Mouse (Mus musculus): Measurements from ENCODE around the gene Ppard. TPM values are rescaled to one million over a fixed set of nuclear protein-coding genes. Genes with fewer than 3 reads are reported as not detected.
A peak's percentile ranks its signal among the peaks of the same experiment; 100 is the strongest.

The Ppard gene
- polyA plus RNA-seq, 1 experiment from 2014 or later, result 2.9 TPM

- H3K4me1 ChIP-seq (ENCODE audit: control insufficient read depth, insufficient read depth, low read length), result peaks cover 16% of the 10 kb centered on the region
- H3K27ac ChIP-seq (replicated peaks; ENCODE audit: low read depth, low read length), result no peak overlapping the region
- ATAC-seq (ENCODE audit: low read depth) (no peak), DNase-seq (ENCODE audit: low spot score) (peak; percentile 63)
- no peak overlapping the region for H3K9ac ChIP-seq (ENCODE audit: low read depth, low read length)
- peaks cover 51% of the 10 kb centered on the region for H3K36me3 ChIP-seq (ENCODE audit: control insufficient read depth, insufficient read depth, low read length)
- H3K4me3 ChIP-seq (ENCODE audit: low read depth, low read length), result no peak overlapping the region
- H3K9me3 ChIP-seq (ENCODE audit: control insufficient read depth, low read length), result no peaks in the 10 kb centered on the region
- H3K27me3 ChIP-seq (replicated peaks; ENCODE audit: control insufficient read depth, insufficient read depth, low read length), result no peaks in the 10 kb centered on the region
- no peak overlapping the region for H3K4me2 ChIP-seq (ENCODE audit: low read depth, low read length)
- WGBS, result 38% methylated on average over 14 of the region's 14 CpGs
Measured at GRCm38 (mm10) chr17:28204052-28204720, 28.3 kb upstream of the Ppard start.

- Histone ChIP-seq H3K4me1 (ENCODE audit: control insufficient read depth, insufficient read depth, low read length) (peaks cover 16% of the 10 kb centered on the region), H3K4me3 (ENCODE audit: low read depth, low read length) (no peak overlapping the region), H3K27me3 (replicated peaks; ENCODE audit: control insufficient read depth, insufficient read depth, low read length) (no peaks in the 10 kb centered on the region), H3K36me3 (ENCODE audit: control insufficient read depth, insufficient read depth, low read length) (peaks cover 38% of the 10 kb centered on the region), H3K9me3 (ENCODE audit: control insufficient read depth, low read length) (no peaks in the 10 kb centered on the region), H3K9ac (ENCODE audit: low read depth, low read length) (no peak overlapping the region), H3K27ac (replicated peaks; ENCODE audit: low read depth, low read length) (no peak overlapping the region), H3K4me2 (ENCODE audit: low read depth, low read length) (no peak overlapping the region)
- ATAC-seq (ENCODE audit: low read depth) (no peak), DNase-seq (ENCODE audit: low spot score) (no peak)
- 86% methylated on average over 8 of the region's 8 CpGs for WGBS
Measured at GRCm38 (mm10) chr17:28205443-28205842, 27.1 kb upstream of the Ppard start.

- WGBS, result 60% methylated on average over 8 of the region's 8 CpGs
- DNase-seq (ENCODE audit: low spot score) (no peak), ATAC-seq (ENCODE audit: low read depth) (no peak; the same call in none of the 2 replicates)
- no peaks in the 10 kb centered on the region for H3K27me3 ChIP-seq (replicated peaks; ENCODE audit: control insufficient read depth, insufficient read depth, low read length)
- peaks cover 22% of the 10 kb centered on the region for H3K36me3 ChIP-seq (ENCODE audit: control insufficient read depth, insufficient read depth, low read length)
- H3K4me3 ChIP-seq (ENCODE audit: low read depth, low read length), result no peak overlapping the region
- peak overlapping the region; percentile 79 for H3K27ac ChIP-seq (replicated peaks; ENCODE audit: low read depth, low read length)
- peak overlapping the region; percentile 69 for H3K9ac ChIP-seq (ENCODE audit: low read depth, low read length)
- no peaks in the 10 kb centered on the region for H3K9me3 ChIP-seq (ENCODE audit: control insufficient read depth, low read length)
- peaks cover 16% of the 10 kb centered on the region for H3K4me1 ChIP-seq (ENCODE audit: control insufficient read depth, insufficient read depth, low read length)
- H3K4me2 ChIP-seq (ENCODE audit: low read depth, low read length), result peak overlapping the region; percentile 78
Measured at GRCm38 (mm10) chr17:28207092-28207491, 25.4 kb upstream of the Ppard start.

- 15% methylated on average over 19 of the region's 26 CpGs for WGBS
- H3K4me1 ChIP-seq (ENCODE audit: control insufficient read depth, insufficient read depth, low read length), result peaks cover 16% of the 10 kb centered on the region
- peak within 1 kb of the TSS; percentile 69 for H3K9ac ChIP-seq (ENCODE audit: low read depth, low read length)
- no peaks in the 10 kb centered on the region for H3K27me3 ChIP-seq (replicated peaks; ENCODE audit: control insufficient read depth, insufficient read depth, low read length)
- peak within 1 kb of the TSS; percentile 79 for H3K27ac ChIP-seq (replicated peaks; ENCODE audit: low read depth, low read length)
- H3K4me2 ChIP-seq (ENCODE audit: low read depth, low read length), result peak within 1 kb of the TSS; percentile 78
- peak within 1 kb of the TSS; percentile 42 for H3K4me3 ChIP-seq (ENCODE audit: low read depth, low read length)
- ATAC-seq (ENCODE audit: low read depth), result peak; percentile 94
- H3K9me3 ChIP-seq (ENCODE audit: control insufficient read depth, low read length), result no peaks in the 10 kb centered on the region
- peak; percentile 96 for DNase-seq (ENCODE audit: low spot score)
- H3K36me3 ChIP-seq (ENCODE audit: control insufficient read depth, insufficient read depth, low read length), result peaks cover 16% of the 10 kb centered on the region
Measured at GRCm38 (mm10) chr17:28207591-28208313, 24.7 kb upstream of the Ppard start, which contains the start of gene Def6. Def6 (plus strand) TSS chr17:28207778.

GRCm38 (mm10) chr17:28208314-28208612 is 24.2 kb upstream of the Ppard start:
- ATAC-seq (ENCODE audit: low read depth) (no peak), DNase-seq (ENCODE audit: low spot score) (no peak)
- Histone ChIP-seq H3K4me1 (ENCODE audit: control insufficient read depth, insufficient read depth, low read length) (peaks cover 16% of the 10 kb centered on the region), H3K36me3 (ENCODE audit: control insufficient read depth, insufficient read depth, low read length) (peaks cover 11% of the 10 kb centered on the region), H3K9me3 (ENCODE audit: control insufficient read depth, low read length) (no peaks in the 10 kb centered on the region), H3K9ac (ENCODE audit: low read depth, low read length) (peak overlapping the region; percentile 69), H3K27ac (replicated peaks; ENCODE audit: low read depth, low read length) (peak overlapping the region; percentile 79; the same call in 1 of the 2 replicates), H3K4me3 (ENCODE audit: low read depth, low read length) (peak overlapping the region; percentile 42), H3K4me2 (ENCODE audit: low read depth, low read length) (peak overlapping the region; percentile 78), H3K27me3 (replicated peaks; ENCODE audit: control insufficient read depth, insufficient read depth, low read length) (no peaks in the 10 kb centered on the region)
- 80% methylated on average over 8 of the region's 8 CpGs for WGBS

GRCm38 (mm10) chr17:28209457-28210110 is 22.9 kb upstream of the Ppard start:
- 68% methylated on average over 4 of the region's 4 CpGs for WGBS
- H3K4me1 ChIP-seq (ENCODE audit: control insufficient read depth, insufficient read depth, low read length), result peaks cover 16% of the 10 kb centered on the region
- ATAC-seq (ENCODE audit: low read depth) (no peak), DNase-seq (ENCODE audit: low spot score) (no peak)
- no peak overlapping the region for H3K4me3 ChIP-seq (ENCODE audit: low read depth, low read length)
- no peak overlapping the region for H3K27ac ChIP-seq (replicated peaks; ENCODE audit: low read depth, low read length)
- H3K36me3 ChIP-seq (ENCODE audit: control insufficient read depth, insufficient read depth, low read length), result peaks cover 10% of the 10 kb centered on the region; the same call in 1 of the 2 replicates
- H3K27me3 ChIP-seq (replicated peaks; ENCODE audit: control insufficient read depth, insufficient read depth, low read length), result no peaks in the 10 kb centered on the region
- H3K9me3 ChIP-seq (ENCODE audit: control insufficient read depth, low read length), result no peaks in the 10 kb centered on the region
- no peak overlapping the region for H3K9ac ChIP-seq (ENCODE audit: low read depth, low read length)
- no peak overlapping the region for H3K4me2 ChIP-seq (ENCODE audit: low read depth, low read length)

GRCm38 (mm10) chr17:28211921-28212341 is 20.6 kb upstream of the Ppard start:
- no peaks in the 10 kb centered on the region for H3K9me3 ChIP-seq (ENCODE audit: control insufficient read depth, low read length)
- H3K27ac ChIP-seq (replicated peaks; ENCODE audit: low read depth, low read length), result no peak overlapping the region; the same call in 1 of the 2 replicates
- no peak overlapping the region for H3K4me2 ChIP-seq (ENCODE audit: low read depth, low read length)
- H3K9ac ChIP-seq (ENCODE audit: low read depth, low read length), result no peak overlapping the region
- H3K4me3 ChIP-seq (ENCODE audit: low read depth, low read length), result no peak overlapping the region
- peaks cover 14% of the 10 kb centered on the region for H3K4me1 ChIP-seq (ENCODE audit: control insufficient read depth, insufficient read depth, low read length)
- no peaks in the 10 kb centered on the region for H3K36me3 ChIP-seq (ENCODE audit: control insufficient read depth, insufficient read depth, low read length)
- H3K27me3 ChIP-seq (replicated peaks; ENCODE audit: control insufficient read depth, insufficient read depth, low read length), result no peaks in the 10 kb centered on the region
- WGBS, result 66% methylated on average over 5 of the region's 6 CpGs
- DNase-seq (ENCODE audit: low spot score) (no peak), ATAC-seq (ENCODE audit: low read depth) (no peak)

GRCm38 (mm10) chr17:28212391-28212790 is 20.1 kb upstream of the Ppard start:
- Histone ChIP-seq H3K27me3 (replicated peaks; ENCODE audit: control insufficient read depth, insufficient read depth, low read length) (no peaks in the 10 kb centered on the region), H3K4me3 (ENCODE audit: low read depth, low read length) (no peak overlapping the region), H3K4me1 (ENCODE audit: control insufficient read depth, insufficient read depth, low read length) (peaks cover 12% of the 10 kb centered on the region), H3K4me2 (ENCODE audit: low read depth, low read length) (no peak overlapping the region), H3K9ac (ENCODE audit: low read depth, low read length) (no peak overlapping the region), H3K27ac (replicated peaks; ENCODE audit: low read depth, low read length) (no peak overlapping the region; the same call in 1 of the 2 replicates), H3K9me3 (ENCODE audit: control insufficient read depth, low read length) (no peaks in the 10 kb centered on the region), H3K36me3 (ENCODE audit: control insufficient read depth, insufficient read depth, low read length) (no peaks in the 10 kb centered on the region)
- WGBS, result 59% methylated on average over 9 of the region's 9 CpGs
- DNase-seq (ENCODE audit: low spot score) (no peak), ATAC-seq (ENCODE audit: low read depth) (no peak)

Measured in embryonic facial prominence, embryonic 14.5 days (tissue).